Mouse (Mus musculus) small intestine, adult 2 months (tissue): ENCODE data around the gene Rnase13.

Source experiments
- CTCF ChIP-seq: fragments of 200-500 bp; IDR thresholded peaks from 2 replicates; pipeline ENCODE4 v1.5.1; 2012; ENCODE audit warnings: low read depth, mild to moderate bottlenecking, control low read depth, inconsistent platforms, low read length, moderate library complexity, mixed read lengths; ENCODE audit not compliant: insufficient replicate concordance, insufficient read length; ENCODE audit errors: extremely low read depth
- POLR2A ChIP-seq: fragments of 200-500 bp; IDR thresholded peaks from 2 replicates; pipeline ENCODE4 v1.6.1; 2012; ENCODE audit warnings: low read depth, mild to moderate bottlenecking, control low read depth, inconsistent platforms, low read length, moderate library complexity

- TF ChIP-seq CTCF (no peak), POLR2A (no peak)
These were observed 18.8 kb downstream of the Rnase13 start for GRCm38 (mm10) chr14:51903782-51904181.
